Mouse (Mus musculus): ENCODE data around the gene Gp1ba.
A peak's percentile ranks its signal among the peaks of the same experiment; 100 is the strongest.

Gp1ba gene

GRCm38 (mm10) chr11:70638714-70639278, at the start of gene Gp1ba:
Gene Gp1ba (plus strand): TSS chr11:70639122.
- no peak for DNase-seq (ENCODE audit: low spot score)

- DNase-seq (ENCODE audit: low spot score), result no peak
Observed at GRCm38 (mm10) chr11:70591733-70592132, 47.2 kb upstream of the Gp1ba start.

- DNase-seq (ENCODE audit: low spot score), result no peak
Observed at GRCm38 (mm10) chr11:70594253-70594989, 44.5 kb upstream of the Gp1ba start.

DNA sequence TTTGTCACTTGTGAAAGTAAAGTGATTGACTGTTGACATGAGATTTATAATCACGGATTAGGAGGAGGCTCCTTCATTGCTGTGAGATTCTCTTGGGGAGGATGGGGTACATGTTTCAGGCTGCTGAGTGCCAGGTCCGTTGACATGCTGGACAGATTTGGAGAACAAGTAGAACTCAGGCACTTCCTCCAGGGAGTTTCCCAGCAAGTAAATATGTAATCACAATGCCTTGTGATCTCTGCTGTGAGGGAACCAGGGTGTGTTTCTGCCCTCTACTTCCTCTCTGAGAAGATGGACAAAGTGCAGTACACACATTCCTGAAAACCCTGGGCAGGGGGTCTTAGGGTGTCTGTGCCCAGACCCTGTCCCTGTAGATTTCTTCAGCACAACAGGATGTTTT, 43.3 kb upstream of the Gp1ba start:
- DNase-seq (ENCODE audit: low spot score), result no peak

- DNase-seq (ENCODE audit: low spot score), result no peak
Observed at GRCm38 (mm10) chr11:70596094-70596493, 42.8 kb upstream of the Gp1ba start.

DNA sequence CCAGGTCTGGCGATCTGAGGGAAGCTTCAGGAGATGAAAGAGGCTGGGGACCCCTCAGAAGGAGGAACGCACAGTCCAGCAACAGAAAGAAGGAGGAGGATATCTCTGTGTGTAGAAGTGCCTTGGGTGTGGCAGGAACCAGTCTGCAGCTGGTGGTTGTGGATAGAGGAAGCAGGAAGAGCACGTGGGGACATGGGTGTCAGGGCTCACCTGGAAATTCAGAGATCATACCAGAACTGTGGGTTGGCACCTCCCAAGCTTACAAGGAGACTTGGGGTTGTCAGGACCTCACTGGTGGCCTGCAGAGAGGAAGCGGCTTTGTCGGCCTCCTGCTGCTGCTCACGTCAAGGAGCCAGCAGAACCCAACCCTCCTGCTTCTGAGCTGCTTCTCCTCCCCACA, 41.6 kb upstream of the Gp1ba start:
- DNase-seq (ENCODE audit: low spot score), result no peak

DNA sequence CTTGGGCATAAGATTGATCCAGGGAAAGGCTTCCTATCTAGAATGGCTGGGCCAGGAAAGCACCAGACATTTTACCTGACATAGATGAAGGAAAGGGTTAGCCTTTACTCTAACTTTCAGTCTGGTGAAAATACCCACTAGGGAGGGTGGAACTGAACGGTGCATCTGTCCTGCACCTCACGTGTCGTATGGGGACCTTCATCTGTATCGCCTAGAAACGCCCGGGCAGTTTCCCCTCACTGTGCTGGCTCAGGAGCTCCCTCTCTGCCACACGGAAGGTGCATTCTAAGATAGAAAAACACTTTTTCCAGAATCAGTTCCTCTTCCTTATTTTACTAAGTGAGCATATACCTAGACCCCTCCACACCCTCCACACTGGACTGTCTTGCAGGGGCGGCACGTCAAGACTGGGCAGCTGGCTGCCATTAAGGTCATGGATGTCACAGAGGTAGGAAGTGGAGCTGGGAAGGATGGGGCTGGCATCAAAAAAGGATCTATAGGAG, 40.4 kb upstream of the Gp1ba start:
- DNase-seq (ENCODE audit: low spot score), result no peak

GRCm38 (mm10) chr11:70605024-70605566, 33.8 kb upstream of the Gp1ba start:
- peak; percentile 87 for DNase-seq (ENCODE audit: low spot score)

GRCm38 (mm10) chr11:70606717-70607116, 32.2 kb upstream of the Gp1ba start:
- no peak for DNase-seq (ENCODE audit: low spot score)

- DNase-seq (ENCODE audit: low spot score), result no peak
Observed at GRCm38 (mm10) chr11:70607611-70608010, 31.3 kb upstream of the Gp1ba start.

DNA sequence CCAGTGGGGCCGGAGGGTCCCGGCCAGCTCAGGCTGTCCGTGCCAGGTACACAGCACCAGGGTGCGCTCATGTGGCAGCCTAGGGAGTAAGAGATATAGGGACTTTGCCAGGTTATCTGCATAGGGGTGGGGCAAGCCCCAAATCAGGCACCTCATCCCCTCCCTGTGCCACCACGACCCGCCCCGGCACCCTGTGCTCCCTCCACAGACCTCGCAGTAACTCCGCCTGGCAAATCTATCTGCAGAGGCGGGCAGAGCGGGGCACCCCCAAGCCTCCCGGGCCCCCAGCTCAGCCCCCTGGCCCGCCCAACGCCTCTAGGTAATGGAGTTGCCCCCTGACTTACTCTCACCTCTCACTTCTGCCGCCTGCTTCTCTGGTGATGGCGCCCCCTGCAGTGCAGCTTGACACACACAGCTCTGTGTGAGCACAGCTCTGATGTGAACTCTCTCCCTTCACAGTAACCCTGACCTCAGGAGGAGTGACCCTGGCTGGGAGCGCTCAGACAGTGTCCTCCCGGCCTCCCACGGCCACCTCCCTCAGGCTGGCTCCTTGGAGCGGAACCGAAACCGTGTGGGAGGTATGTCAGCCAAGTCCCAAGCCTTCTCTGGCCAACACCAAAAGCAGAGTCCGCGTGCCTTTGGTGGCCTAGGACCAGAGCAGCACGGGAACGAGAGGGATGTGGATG, 30.4 kb upstream of the Gp1ba start:
- peak; percentile 26 for DNase-seq (ENCODE audit: low spot score)

- DNase-seq (ENCODE audit: low spot score), result no peak
Observed at GRCm38 (mm10) chr11:70610752-70611151, 28.2 kb upstream of the Gp1ba start.

GRCm38 (mm10) chr11:70612505-70612904, 26.4 kb upstream of the Gp1ba start:
- no peak for DNase-seq (ENCODE audit: low spot score)

DNA sequence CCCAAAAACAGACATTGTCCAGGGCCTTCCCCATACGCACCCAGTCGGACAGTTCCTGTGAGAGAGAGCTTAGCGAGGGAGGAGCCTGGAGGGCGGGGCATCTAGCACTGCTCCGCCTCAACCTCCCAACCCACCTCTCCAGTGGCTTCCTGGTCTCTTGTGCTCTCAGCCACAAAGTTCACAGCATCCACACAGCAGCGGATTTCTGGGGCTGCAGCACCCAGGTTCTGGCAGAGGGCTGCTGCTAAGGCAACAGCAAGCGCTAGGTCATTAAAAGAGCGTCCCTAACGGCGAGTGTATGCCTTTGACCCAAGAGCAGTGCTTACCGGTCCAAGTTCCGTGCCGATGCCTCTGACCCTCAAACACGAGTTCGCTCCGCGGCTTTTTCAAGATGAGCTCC, 23.8 kb upstream of the Gp1ba start:
- peak; percentile 65 for DNase-seq (ENCODE audit: low spot score)

GRCm38 (mm10) chr11:70615516-70616093, 23.3 kb upstream of the Gp1ba start, which contains the start of gene 4930544D05Rik:
Gene 4930544D05Rik (plus strand): TSS chr11:70615848.
- no peak for DNase-seq (ENCODE audit: low spot score)

DNA sequence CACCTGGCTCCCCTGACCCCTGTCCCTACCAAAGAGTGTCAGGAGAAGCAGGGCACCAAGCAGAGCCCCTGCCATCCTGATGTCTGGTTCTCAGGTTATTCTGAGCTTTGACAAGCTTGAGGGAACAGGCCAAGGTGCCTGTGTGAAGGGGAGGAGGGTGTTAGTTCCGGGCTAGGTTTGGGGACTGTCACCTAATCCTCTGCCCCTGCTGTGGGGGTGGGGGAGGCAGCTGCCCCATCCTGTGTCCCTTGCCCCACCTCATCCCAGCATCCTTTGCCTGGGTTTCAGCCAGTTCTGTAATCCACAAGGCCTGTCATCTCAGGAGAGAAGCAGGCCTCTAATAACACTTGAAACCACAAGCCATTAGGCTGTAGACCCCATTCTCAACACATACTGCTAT, 19.8 kb upstream of the Gp1ba start, which contains the start of gene Chrne:
Gene Chrne (minus strand): TSS at position 116 of the 400 bp plus-strand sequence.
- no peak for DNase-seq (ENCODE audit: low spot score)

DNA sequence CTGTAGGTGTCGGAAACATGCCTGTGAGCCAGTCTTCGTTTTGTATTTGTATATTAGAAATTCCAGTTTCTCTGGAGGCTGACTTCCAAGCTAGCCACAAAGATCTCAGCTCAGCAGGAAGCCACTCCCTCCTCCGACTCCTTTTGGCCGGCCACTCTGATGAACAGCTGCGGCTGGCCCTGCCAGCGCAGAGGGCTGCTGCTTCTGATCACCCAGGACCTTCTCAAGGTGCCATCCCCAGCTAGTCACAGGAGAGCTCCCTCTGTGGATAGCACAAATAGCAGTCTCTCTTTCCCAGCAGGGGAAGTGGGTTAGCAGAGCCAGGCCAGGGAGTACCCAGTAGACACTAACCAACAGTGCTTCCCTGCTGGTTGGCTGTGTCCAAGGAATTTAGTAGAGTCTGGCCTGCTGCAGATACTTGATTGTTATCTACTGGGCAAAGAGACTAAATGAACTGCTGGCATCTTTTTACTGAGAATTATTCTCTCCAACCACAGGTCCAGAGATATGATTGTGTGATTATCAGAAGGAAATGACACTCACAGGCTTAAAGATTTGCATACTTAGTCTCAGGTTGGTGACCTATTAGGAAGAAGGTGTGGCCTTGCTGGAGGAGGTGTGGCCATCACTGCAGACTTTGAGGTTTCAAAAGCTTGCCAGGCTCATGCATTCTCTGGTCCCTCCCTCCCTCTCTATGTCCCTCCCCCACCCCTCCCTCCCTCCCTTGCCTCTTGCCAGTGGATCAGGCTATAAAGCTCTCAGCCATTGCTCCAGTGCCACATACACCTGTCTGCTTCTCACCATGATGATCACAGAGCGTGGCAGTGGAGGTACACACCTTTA, 16.7 kb upstream of the Gp1ba start:
- no peak for DNase-seq (ENCODE audit: low spot score)

- DNase-seq (ENCODE audit: low spot score), result no peak
Observed at GRCm38 (mm10) chr11:70623053-70623742, 15.7 kb upstream of the Gp1ba start.

- peak; percentile 74 for DNase-seq (ENCODE audit: low spot score)
Observed at GRCm38 (mm10) chr11:70625473-70625872, 13.4 kb upstream of the Gp1ba start.

DNA sequence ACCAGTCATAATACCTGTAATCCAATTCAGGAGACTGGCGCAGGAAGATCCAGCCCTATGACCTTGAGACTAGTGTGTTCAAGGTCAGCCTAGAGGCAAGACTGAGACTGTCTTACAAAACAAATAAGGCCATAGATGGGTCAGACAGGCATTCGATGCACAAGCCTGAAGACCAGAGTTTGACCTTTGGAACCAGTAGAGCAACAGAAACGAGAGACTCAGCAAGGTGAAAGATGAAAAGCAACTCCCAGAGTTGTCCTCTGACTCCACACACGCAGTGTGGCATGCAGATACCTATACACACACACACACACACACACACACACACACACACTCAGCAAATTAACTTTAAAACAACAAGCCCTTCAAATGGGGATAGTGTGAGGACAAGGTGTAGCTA, 12.0 kb upstream of the Gp1ba start:
- no peak for DNase-seq (ENCODE audit: low spot score)

- no peak for DNase-seq (ENCODE audit: low spot score)
Observed at GRCm38 (mm10) chr11:70628431-70628830, 10.5 kb upstream of the Gp1ba start.
